Mouse (Mus musculus): ENCODE measurements around the gene Map7. TPM values are rescaled to one million over a fixed set of nuclear protein-coding genes. Genes with fewer than 3 reads are reported as not detected.

Gene Map7
- polyA plus RNA-seq, 1 experiment: 82.2 TPM

DNA sequence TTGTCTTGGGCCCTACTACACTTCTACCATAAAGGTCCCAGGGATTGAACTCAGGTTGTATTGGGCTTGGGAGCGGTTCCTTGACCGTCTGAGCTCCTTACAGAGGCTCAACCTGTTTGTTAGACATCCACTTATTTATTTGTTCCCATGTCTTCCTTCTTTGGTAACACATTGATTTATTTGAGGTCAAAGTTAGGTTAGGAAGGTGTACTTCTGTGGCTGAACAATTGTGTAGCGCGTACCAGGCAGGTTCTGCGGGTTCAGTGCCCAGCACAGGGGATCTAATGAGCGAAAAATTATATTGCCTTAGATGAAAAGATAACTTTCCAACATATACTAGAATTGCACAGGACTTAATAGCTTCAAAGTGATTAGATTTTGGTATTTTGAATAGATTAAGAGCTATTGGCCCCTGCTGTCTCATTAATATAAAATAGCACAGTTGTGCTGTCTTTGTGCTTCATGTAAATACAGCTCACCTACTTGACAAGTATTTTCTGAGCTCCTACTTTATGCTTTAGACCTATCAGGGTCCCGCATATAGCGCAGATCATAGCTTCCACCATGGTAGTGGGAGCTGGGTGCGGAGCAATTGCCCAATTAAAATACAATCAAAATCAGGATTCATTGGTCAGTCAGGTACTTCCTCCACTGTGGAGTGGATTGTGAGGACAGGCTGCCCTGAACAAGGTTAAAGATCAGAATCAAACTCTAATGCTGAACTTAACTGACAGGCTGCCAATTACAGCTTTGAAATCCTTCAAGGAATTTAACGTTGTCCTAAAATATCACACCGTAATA is 162.9 kb downstream of the Map7 start:
- Histone ChIP-seq H3K4me1 (ENCODE audit: control insufficient read depth, insufficient read depth, low read length) (peaks cover 3% of the 10 kb centered on the region; the same call in 1 of the 2 replicates), H3K27me3 (ENCODE audit: control insufficient read depth, insufficient read depth, low read length) (no peaks in the 10 kb centered on the region), H3K36me3 (ENCODE audit: control insufficient read depth, insufficient read depth, low read length) (no peaks in the 10 kb centered on the region), H3K4me3 (ENCODE audit: control insufficient read depth, low read depth, low read length) (peak overlapping the region; percentile 100), H3K27ac (ENCODE audit: control insufficient read depth, insufficient read depth, low read depth, low read length) (peak overlapping the region; percentile 100)
- TF ChIP-seq POLR2A (IDR thresholded peaks at IDR 0.05; ENCODE audit: control insufficient read depth, low read depth, low read length): no peak
- TF ChIP-seq CTCF (IDR thresholded peaks at IDR 0.05; ENCODE audit: control insufficient read depth, insufficient read depth, insufficient replicate concordance, low read depth, low read length): no peak

GRCm38 (mm10) chr10:20311918-20312735 is 163.9 kb downstream of the Map7 start, which contains the start of gene Bclaf1:
Bclaf1 (plus strand) TSS chr10:20312469.
- Histone ChIP-seq H3K36me3 (ENCODE audit: control insufficient read depth, insufficient read depth, low read length) (no peaks in the 10 kb centered on the region), H3K4me1 (ENCODE audit: control insufficient read depth, insufficient read depth, low read length) (peaks cover 3% of the 10 kb centered on the region; the same call in 1 of the 2 replicates), H3K4me3 (ENCODE audit: control insufficient read depth, low read depth, low read length) (peak within 1 kb of the TSS; percentile 100), H3K27ac (ENCODE audit: control insufficient read depth, insufficient read depth, low read depth, low read length) (peak within 1 kb of the TSS; percentile 100), H3K27me3 (ENCODE audit: control insufficient read depth, insufficient read depth, low read length) (no peaks in the 10 kb centered on the region)
- TF ChIP-seq CTCF (IDR thresholded peaks at IDR 0.05; ENCODE audit: control insufficient read depth, insufficient read depth, insufficient replicate concordance, low read depth, low read length): no peak
- peak; percentile 98 for TF ChIP-seq POLR2A (IDR thresholded peaks at IDR 0.05; ENCODE audit: control insufficient read depth, low read depth, low read length)

DNA sequence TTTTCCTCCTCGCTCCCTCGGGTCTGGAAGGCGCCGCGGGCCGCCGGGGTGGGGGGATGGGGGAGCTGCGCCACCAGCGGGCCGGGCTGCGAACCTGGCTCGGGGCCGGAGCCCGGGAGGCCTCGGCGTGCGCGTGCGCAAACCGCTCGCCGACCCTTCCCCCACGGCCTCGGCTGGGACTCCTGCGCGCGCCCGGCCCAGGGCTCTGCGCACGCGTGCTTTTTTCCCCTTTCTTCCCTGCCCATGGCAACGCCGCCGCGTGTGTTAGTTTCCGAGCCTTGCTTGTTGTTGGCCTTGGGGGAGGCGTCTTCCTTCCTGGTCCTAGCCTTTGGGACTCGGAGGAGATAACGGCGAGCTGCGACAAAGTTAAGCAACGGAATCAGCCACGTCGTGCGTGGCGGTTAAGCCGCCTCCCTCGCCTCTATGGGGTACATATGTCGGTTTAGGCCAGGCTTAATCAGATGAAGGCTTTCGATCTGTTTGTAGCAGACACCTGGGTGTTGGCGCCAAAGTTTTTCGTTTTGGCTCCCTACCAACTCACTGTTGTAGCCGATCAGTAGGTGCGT is 164.5 kb downstream of the Map7 start:
- Histone ChIP-seq H3K4me1 (ENCODE audit: control insufficient read depth, insufficient read depth, low read length) (peaks cover 3% of the 10 kb centered on the region; the same call in 1 of the 2 replicates), H3K4me3 (ENCODE audit: control insufficient read depth, low read depth, low read length) (peak overlapping the region; percentile 100), H3K27ac (ENCODE audit: control insufficient read depth, insufficient read depth, low read depth, low read length) (peak overlapping the region; percentile 100), H3K27me3 (ENCODE audit: control insufficient read depth, insufficient read depth, low read length) (no peaks in the 10 kb centered on the region), H3K36me3 (ENCODE audit: control insufficient read depth, insufficient read depth, low read length) (no peaks in the 10 kb centered on the region)
- TF ChIP-seq CTCF (IDR thresholded peaks at IDR 0.05; ENCODE audit: control insufficient read depth, insufficient read depth, insufficient replicate concordance, low read depth, low read length) (no peak), POLR2A (IDR thresholded peaks at IDR 0.05; ENCODE audit: control insufficient read depth, low read depth, low read length) (no peak; the same call in 1 of the 2 replicates)

GRCm38 (mm10) chr10:20313447-20313846 is 165.2 kb downstream of the Map7 start:
- Histone ChIP-seq H3K27me3 (ENCODE audit: control insufficient read depth, insufficient read depth, low read length) (no peaks in the 10 kb centered on the region), H3K27ac (ENCODE audit: control insufficient read depth, insufficient read depth, low read depth, low read length) (peak overlapping the region; percentile 100), H3K36me3 (ENCODE audit: control insufficient read depth, insufficient read depth, low read length) (no peaks in the 10 kb centered on the region), H3K4me1 (ENCODE audit: control insufficient read depth, insufficient read depth, low read length) (peaks cover 3% of the 10 kb centered on the region; the same call in 1 of the 2 replicates), H3K4me3 (ENCODE audit: control insufficient read depth, low read depth, low read length) (peak overlapping the region; percentile 100)
- TF ChIP-seq POLR2A (IDR thresholded peaks at IDR 0.05; ENCODE audit: control insufficient read depth, low read depth, low read length) (no peak), CTCF (IDR thresholded peaks at IDR 0.05; ENCODE audit: control insufficient read depth, insufficient read depth, insufficient replicate concordance, low read depth, low read length) (no peak)

- no peaks in the 10 kb centered on the region for H3K36me3 ChIP-seq (ENCODE audit: control insufficient read depth, insufficient read depth, low read length)
- no peak for TF ChIP-seq CTCF (IDR thresholded peaks at IDR 0.05; ENCODE audit: control insufficient read depth, insufficient read depth, insufficient replicate concordance, low read depth, low read length)
- TF ChIP-seq POLR2A (IDR thresholded peaks at IDR 0.05; ENCODE audit: control insufficient read depth, low read depth, low read length): no peak
- H3K27ac ChIP-seq (ENCODE audit: control insufficient read depth, insufficient read depth, low read depth, low read length): no peak overlapping the region
- H3K4me3 ChIP-seq (ENCODE audit: control insufficient read depth, low read depth, low read length): peak overlapping the region; percentile 5; the same call in 1 of the 2 replicates
- peaks cover 3% of the 10 kb centered on the region; the same call in 1 of the 2 replicates for H3K4me1 ChIP-seq (ENCODE audit: control insufficient read depth, insufficient read depth, low read length)
- no peaks in the 10 kb centered on the region for H3K27me3 ChIP-seq (ENCODE audit: control insufficient read depth, insufficient read depth, low read length)
These were observed 165.7 kb downstream of the Map7 start for GRCm38 (mm10) chr10:20313941-20314340.

- H3K36me3 ChIP-seq (ENCODE audit: control insufficient read depth, insufficient read depth, low read length): no peaks in the 10 kb centered on the region
- H3K4me3 ChIP-seq (ENCODE audit: control insufficient read depth, low read depth, low read length): no peak overlapping the region
- no peak overlapping the region for H3K27ac ChIP-seq (ENCODE audit: control insufficient read depth, insufficient read depth, low read depth, low read length)
- TF ChIP-seq CTCF (IDR thresholded peaks at IDR 0.05; ENCODE audit: control insufficient read depth, insufficient read depth, insufficient replicate concordance, low read depth, low read length): no peak
- no peak for TF ChIP-seq POLR2A (IDR thresholded peaks at IDR 0.05; ENCODE audit: control insufficient read depth, low read depth, low read length)
- H3K4me1 ChIP-seq (ENCODE audit: control insufficient read depth, insufficient read depth, low read length): peaks cover 3% of the 10 kb centered on the region; the same call in 1 of the 2 replicates
- no peaks in the 10 kb centered on the region for H3K27me3 ChIP-seq (ENCODE audit: control insufficient read depth, insufficient read depth, low read length)
These were observed 166.5 kb downstream of the Map7 start for GRCm38 (mm10) chr10:20314797-20315196.
